Mouse (Mus musculus): ENCODE results near the gene Adgrg5. TPM values are rescaled to one million over a fixed set of nuclear protein-coding genes. Genes with fewer than 3 reads are reported as not detected.
A peak's percentile ranks its signal among the peaks of the same experiment; 100 is the strongest.

The Adgrg5 gene
- under 1 TPM; 0.31 to 0.42 TPM for total RNA-seq (2021)

DNA sequence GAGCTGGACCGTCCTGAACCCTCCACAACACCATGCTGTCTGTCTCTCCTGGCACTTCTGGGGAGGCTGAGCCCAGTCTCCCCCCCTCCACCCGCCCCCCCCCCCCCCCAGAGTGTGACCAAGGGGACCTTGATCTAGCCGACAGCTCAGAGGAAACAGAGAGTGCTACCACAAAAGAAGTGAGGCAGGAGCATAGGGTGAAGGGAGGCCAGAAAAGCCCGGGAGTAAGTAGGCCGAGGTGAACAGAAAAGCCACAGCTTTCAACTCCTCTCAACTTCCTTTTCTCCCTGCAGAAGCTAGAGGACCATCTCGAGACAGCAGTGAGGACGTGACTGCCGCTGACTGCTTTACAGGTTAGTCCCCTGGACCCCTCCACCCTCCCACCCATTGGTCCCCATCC is at the start of gene Adgrg5:
Adgrg5 (plus strand) TSS at position 290 of the 400 bp plus-strand sequence.
- intact Hi-C loops (cut with DNase I): no loop called here
- no peak for DNase-seq

DNA sequence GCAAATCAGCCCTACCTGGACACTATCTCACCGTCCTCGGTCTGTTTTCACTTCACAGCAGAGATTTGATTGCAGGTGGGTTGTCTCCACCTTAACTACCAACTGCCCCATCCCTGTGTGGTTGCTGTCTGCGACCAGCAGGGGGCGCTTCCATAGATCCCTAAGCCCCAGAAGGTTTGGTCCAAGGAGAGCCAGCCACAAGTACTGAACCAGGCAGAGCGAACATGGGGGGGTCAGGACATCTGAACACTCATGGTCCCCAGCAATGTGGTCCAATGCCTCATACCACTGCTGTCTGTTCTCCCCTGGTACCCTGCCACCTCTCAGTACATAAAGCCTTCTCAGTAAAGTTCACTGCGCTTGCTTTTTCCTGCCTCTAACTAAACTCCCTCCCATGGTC is 49.1 kb upstream of the Adgrg5 start:
- intact Hi-C loops (cut with DNase I): loop anchor here (1.0 kb wide), 2 partner anchors 31 to 35 kb away; no protein-coding TSS in a partner anchor
- peak; percentile 79 to 86 for DNase-seq

DNA sequence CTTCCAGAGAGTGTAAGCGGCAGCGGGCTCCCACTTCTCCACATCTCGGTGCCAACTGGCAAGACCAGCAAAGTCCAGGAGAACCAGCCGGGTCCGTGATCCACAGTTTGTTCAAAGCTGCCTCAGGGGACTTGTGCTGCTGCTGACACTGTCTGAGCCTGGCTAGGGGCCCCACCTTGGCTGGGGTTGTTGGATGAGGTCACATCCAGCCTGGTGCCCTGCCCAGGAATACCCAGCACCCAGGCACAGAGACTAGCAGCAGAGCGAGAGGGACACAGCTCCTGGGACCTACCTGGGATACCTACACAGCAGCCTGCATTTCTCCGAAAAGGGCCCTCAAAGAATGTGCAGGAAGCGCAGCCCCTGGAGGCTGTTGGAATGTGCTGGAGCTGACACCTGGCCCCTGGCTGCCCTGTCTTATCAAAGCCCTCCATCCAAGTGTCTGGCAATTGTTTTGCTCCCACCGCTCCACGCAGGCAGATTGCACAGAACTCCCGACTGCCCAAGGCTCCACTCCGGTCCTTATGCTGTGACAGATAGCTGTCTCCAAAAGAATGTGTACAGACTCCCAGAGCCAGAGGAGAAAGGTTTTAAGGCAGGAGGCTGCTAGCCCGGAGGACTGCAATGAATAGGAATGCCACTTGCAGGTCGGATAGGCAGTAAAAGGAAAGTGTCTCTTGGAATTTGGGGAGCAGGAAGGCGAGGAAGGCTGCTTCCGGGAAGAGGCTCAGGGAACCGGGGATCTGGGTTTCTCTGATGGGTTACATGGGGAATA is 48.2 kb upstream of the Adgrg5 start:
- intact Hi-C loops (cut with DNase I): no loop called here
- peak; percentile 48 to 49 for DNase-seq

DNA sequence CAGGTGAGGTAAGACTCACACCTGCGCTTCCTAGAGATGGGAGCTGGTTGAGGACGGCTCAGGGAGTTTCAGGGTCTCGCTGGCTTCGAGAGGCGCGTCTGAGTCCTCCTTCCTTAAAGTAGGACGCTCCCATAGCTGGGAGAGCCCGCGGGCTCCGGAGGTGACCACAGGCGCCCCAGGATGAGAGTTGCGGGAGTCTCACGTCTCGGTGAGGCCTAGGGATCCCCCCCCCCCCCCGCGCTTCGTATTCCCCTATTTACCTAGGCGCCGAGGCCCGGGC is 47.7 kb upstream of the Adgrg5 start:
- DNase-seq: peak; percentile 22 to 36
- intact Hi-C loops (cut with DNase I): no loop called here

- intact Hi-C loops (cut with DNase I): no loop called here
Observed at GRCm38 (mm10) chr8:94876197-94876730, 47.2 kb upstream of the Adgrg5 start, which contains the start of gene Dok4. Gene Dok4 (minus strand): TSS chr8:94876330.

GRCm38 (mm10) chr8:94876820-94877219 is 46.7 kb upstream of the Adgrg5 start:
- DNase-seq: no peak
- intact Hi-C loops (cut with DNase I): no loop called here

More at GRCm38 (mm10) chr8:94876197-94876730, 47.2 kb upstream of the Adgrg5 start, which contains the start of gene Dok4:
- peak; percentile 92 to 93 for DNase-seq

- intact Hi-C loops (cut with DNase I): no loop called here
- no peak for DNase-seq
Observed at GRCm38 (mm10) chr8:94880742-94881141, 42.8 kb upstream of the Adgrg5 start.

- no peak for DNase-seq
- intact Hi-C loops (cut with DNase I): no loop called here
Observed at GRCm38 (mm10) chr8:94888383-94889036, 35.0 kb upstream of the Adgrg5 start.

GRCm38 (mm10) chr8:94892917-94893316 is 30.6 kb upstream of the Adgrg5 start:
- intact Hi-C loops (cut with DNase I): no loop called here
- no peak for DNase-seq

DNA sequence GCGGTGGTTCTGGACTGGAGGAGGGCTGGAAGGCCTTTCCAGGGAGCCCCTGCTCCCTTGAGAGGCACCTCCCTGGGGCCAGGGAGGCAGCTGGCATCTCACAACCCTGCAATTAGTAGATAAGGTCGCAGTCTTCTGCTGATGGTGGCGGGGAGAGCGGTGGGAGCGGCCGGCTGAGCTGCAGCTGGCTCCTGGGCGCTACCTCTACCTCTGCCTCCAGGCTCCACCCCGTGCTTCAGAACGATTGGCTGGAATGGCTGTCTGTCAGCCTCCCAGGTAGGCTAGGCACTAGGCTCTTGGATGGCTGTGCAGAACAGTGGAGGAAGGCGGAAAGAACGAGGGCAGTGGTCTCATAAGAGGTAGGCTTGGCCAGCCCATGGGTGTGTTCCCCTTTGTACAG is 24.2 kb upstream of the Adgrg5 start:
- no peak for DNase-seq
- intact Hi-C loops (cut with DNase I): no loop called here

- peak; percentile 49 to 65 for DNase-seq
- intact Hi-C loops (cut with DNase I): no loop called here
Observed at GRCm38 (mm10) chr8:94900617-94901016, 22.9 kb upstream of the Adgrg5 start.

GRCm38 (mm10) chr8:94901031-94901430 is 22.5 kb upstream of the Adgrg5 start:
- intact Hi-C loops (cut with DNase I): no loop called here

GRCm38 (mm10) chr8:94903709-94904108 is 19.8 kb upstream of the Adgrg5 start:
- intact Hi-C loops (cut with DNase I): no loop called here
- no peak for DNase-seq

More at GRCm38 (mm10) chr8:94901031-94901430, 22.5 kb upstream of the Adgrg5 start:
- DNase-seq: peak; percentile 32 to 48

GRCm38 (mm10) chr8:94904450-94905175 is 18.9 kb upstream of the Adgrg5 start:
- intact Hi-C loops (cut with DNase I): loop anchor here (1.0 kb wide), 1 partner anchor 30 kb away; no protein-coding TSS in a partner anchor
- DNase-seq: peak; percentile 93 to 96

DNA sequence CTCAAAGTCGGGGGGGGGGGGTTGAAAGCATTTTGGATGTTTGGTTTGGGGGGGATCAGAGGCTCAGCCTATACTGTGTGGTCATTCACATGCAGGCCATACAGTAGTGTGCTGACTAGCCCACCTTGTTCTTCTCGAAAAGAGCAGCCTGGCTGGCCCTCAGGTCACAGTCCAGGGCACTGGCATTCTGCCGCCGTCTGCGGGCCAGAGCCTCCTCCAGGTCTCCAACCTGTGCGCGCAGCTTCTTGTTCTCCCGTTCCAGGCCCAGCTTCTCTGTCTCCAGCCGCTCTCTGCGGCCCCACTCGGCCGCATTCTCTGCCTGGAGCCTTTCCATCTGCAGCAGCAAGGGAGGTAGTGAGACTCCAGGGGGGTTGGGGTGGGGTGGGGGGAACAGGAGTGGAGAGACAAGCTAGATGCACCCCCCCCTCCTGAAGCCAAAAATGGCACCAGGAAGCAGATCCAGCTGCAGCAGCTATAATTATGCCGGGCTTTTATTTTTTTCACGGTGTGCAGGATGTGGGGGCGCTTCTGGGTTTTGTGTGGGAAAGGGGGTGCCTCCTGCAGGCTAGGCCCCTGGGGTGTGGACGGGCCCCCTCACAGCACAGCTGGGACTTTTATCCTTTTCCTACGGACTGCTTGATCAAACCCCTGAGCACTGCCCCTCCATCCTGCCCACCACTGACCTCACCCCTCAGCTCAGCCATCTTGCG is 15.7 kb upstream of the Adgrg5 start:
- peak in 1 of 2 experiments; percentile 44 for DNase-seq
- intact Hi-C loops (cut with DNase I): loop anchor here (1.0 to 2.0 kb wide), 2 partner anchors 85 to 93 kb away; no protein-coding TSS in a partner anchor

- peak; percentile 87 to 94 for DNase-seq
- intact Hi-C loops (cut with DNase I): loop anchor here (1.0 to 2.0 kb wide), 3 partner anchors 35 to 94 kb away; no protein-coding TSS in a partner anchor
Observed at GRCm38 (mm10) chr8:94908847-94909246, 14.6 kb upstream of the Adgrg5 start.

DNA sequence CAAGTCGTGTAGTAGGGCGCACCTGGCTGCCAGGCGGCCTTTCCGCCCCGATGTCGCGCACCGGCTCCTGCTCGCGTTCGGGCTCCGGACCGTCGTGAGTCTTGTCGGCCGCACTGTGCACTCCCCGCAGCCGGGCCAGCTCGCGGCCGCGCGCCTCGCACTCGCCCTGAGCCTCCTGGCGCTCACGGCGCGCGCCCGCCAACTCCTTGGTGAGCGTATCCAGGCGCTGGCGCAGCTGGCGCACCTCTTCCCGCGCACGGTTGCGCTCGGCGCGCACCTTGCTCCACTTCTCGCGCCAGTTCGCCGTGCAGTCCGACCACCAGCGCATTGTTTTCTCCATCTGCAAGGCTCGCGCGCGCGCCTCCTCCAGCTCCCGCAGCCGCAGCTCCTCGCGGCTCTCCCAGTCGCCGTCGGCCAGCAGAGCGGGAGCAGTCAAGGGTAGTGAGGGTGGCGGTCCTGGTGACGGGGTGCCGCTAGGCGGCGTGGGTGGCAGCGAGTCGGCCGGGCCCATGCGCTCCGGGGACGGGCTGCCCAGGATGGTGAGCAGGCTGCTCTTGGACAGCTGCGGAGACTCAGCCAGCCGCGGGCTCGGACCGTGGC is 10.3 kb upstream of the Adgrg5 start:
- peak; percentile 62 to 76 for DNase-seq
- intact Hi-C loops (cut with DNase I): loop anchor here (5.0 kb wide), 1 partner anchor 206 kb away; no protein-coding TSS in a partner anchor

DNA sequence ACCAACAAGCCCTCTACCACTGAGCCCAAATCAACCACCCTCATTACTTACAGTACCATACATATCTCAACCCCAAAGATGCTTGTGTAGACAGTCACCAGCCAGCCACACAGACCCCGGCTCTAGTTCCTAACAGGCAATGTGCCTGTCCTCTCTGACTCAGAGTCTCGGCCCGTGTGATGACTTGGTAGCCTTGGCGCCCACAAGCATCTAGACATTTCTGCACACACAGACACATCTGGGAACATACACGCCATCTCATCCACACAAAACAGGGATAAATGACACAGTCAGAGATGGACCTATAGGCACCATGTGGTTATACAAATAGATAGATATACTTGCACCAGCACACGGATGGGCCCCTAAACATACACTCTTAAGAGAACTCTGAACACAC is 9.2 kb upstream of the Adgrg5 start:
- no peak for DNase-seq
- intact Hi-C loops (cut with DNase I): loop anchor here (5.0 kb wide), 1 partner anchor 207 kb away; no protein-coding TSS in a partner anchor

DNA sequence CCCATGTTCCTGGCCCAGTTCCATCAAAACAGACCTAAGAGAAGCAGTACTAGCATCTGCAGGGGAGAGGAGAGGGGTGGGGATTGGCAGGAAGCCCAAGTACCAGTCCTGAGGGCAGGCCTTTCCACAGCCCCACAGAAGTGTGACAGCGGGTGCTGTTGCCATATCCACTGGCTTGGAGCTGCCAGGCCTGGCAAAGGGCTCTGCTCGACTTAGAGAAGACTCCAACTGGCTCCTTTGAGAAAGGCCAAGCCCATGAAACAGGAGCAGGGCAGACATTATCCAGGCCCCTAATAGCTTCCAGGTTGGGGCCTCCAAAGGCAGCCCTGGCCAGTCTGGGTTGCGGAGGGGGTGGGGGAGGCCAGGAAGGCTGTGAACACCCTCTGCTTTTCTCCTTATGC is 8.8 kb upstream of the Adgrg5 start:
- DNase-seq: peak; percentile 50 to 52
- intact Hi-C loops (cut with DNase I): loop anchor here (5.0 kb wide), 1 partner anchor 207 kb away; no protein-coding TSS in a partner anchor

Measured in heart, postnatal 10 days (tissue).